Mouse (Mus musculus): ENCODE measurements around the gene Mobp. TPM values are rescaled to one million over a fixed set of nuclear protein-coding genes. Genes with fewer than 3 reads are reported as not detected.
A peak's percentile ranks its signal among the peaks of the same experiment; 100 is the strongest.
"Not testable (repeated sequence)": the region's sequence is repeated elsewhere in the genome, so short reads cannot be mapped to it uniquely, and the experiment has no call there.

Gene Mobp
- not detected in 2 replicates for polyA plus RNA-seq (2014; fragmentation: Nextera tagmentation; extraction: Ambion mirVana)

DNA sequence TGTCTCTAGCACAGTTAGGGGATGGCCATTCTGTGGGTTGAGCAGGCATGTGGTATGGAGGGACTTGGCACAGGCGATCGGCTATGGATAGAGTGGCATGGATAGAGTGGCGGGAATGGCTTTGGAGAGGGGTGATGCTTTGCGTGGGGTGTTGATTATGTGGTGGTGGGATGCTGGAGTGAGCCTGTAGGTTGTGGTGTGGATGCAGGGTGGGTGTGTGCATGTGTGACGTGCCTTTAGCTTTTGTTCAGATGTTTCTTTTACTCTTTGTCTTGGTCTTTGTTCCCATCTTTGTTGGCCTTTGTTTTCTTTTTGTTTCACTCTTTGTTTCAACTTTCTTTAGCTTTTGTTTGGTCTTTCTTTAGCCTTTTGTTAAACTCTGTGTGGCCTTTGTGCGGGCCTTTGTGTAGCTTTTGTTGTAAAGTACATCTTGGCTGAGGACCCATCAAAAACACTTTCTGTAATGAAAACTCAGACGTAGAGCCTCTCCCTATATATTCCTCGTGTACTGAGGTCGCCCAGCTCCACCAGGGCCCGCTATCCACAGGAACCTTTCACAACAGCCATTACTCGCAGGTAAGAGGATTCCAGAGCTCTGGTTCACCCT is at the start of gene Mobp:
TSS of gene Mobp (plus strand) at position 486 of the 607 bp plus-strand sequence.
- 85% methylated on average over 11 of the region's 11 CpGs for WGBS
- Histone ChIP-seq H3K9ac (ENCODE audit: low read length) (no peak within 1 kb of the TSS), H3K27ac (ENCODE audit: low read depth) (no peak within 1 kb of the TSS), H3K4me2 (ENCODE audit: low read length) (no peak within 1 kb of the TSS), H3K4me3 (ENCODE audit: low read depth, low read length) (no peak within 1 kb of the TSS), H3K27me3 (replicated peaks; ENCODE audit: control insufficient read depth, insufficient read depth, low read length) (no peaks in the 10 kb centered on the region), H3K4me1 (replicated peaks; ENCODE audit: control insufficient read depth, insufficient read depth, low read length) (no peaks in the 10 kb centered on the region), H3K36me3 (ENCODE audit: control insufficient read depth, insufficient read depth, low read length) (no peaks in the 10 kb centered on the region), H3K9me3 (ENCODE audit: control insufficient read depth, low read length) (no peaks in the 10 kb centered on the region)
- ATAC-seq (replicated peaks; ENCODE audit: low FRiP score, low TSS enrichment, low read depth) (no peak), DNase-seq (ENCODE audit: low spot score) (no peak)

DNA sequence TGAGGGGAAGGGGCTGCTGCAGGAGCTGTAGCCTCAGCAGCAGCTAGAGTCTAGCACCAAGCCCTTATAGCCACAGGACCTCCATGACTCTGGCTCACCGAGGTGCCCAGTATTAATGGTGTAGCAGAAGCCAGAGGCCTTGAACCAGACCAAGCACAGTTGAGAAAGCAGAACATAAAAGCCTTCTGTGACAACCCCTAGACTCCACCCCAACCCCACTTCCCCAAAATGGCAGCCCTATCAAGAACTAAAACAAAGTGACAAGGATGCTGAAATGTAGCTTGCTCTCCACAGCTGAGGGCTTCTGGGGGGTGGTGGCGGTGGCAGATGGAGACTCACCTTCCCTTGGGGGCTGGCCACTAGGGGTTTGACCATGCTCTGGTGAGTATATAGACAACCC is 48.3 kb upstream of the Mobp start:
- Histone ChIP-seq H3K9me3 (ENCODE audit: control insufficient read depth, low read length) (no peaks in the 10 kb centered on the region), H3K4me1 (replicated peaks; ENCODE audit: control insufficient read depth, insufficient read depth, low read length) (no peaks in the 10 kb centered on the region), H3K4me3 (ENCODE audit: low read depth, low read length) (no peak overlapping the region), H3K36me3 (ENCODE audit: control insufficient read depth, insufficient read depth, low read length) (no peaks in the 10 kb centered on the region), H3K27ac (ENCODE audit: low read depth) (no peak overlapping the region), H3K9ac (ENCODE audit: low read length) (no peak overlapping the region), H3K27me3 (replicated peaks; ENCODE audit: control insufficient read depth, insufficient read depth, low read length) (no peaks in the 10 kb centered on the region), H3K4me2 (ENCODE audit: low read length) (no peak overlapping the region)
- DNase-seq (ENCODE audit: low spot score) (no peak), ATAC-seq (replicated peaks; ENCODE audit: low FRiP score, low TSS enrichment, low read depth) (no peak)
- 88% methylated on average over 2 of the region's 2 CpGs for WGBS

DNA sequence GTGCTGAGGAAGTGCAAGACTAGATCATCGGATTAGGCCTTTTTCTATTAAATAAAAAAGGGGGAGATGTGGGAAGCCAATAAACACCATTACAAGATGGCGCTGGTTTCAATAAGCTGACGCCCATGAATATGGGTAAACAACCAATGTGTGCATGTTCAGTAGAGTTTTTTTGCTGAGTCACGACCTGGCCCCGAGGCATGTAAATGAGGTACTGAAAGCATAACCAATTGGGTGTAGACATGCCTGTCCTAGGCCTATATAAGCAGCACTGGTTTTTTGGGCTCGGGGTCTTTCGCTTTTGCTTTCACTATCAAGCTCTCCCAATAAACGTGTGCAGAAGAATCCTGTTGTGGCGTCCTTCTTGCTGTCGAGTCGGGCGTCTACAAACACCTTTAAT is 40.6 kb upstream of the Mobp start:
- not testable (repeated sequence) for H3K4me3 ChIP-seq (ENCODE audit: low read depth, low read length); ATAC-seq (replicated peaks; ENCODE audit: low FRiP score, low TSS enrichment, low read depth); H3K9me3 ChIP-seq (ENCODE audit: control insufficient read depth, low read length); H3K4me2 ChIP-seq (ENCODE audit: low read length); H3K27me3 ChIP-seq (replicated peaks; ENCODE audit: control insufficient read depth, insufficient read depth, low read length); H3K9ac ChIP-seq (ENCODE audit: low read length); H3K4me1 ChIP-seq (replicated peaks; ENCODE audit: control insufficient read depth, insufficient read depth, low read length); H3K27ac ChIP-seq (ENCODE audit: low read depth); H3K36me3 ChIP-seq (ENCODE audit: control insufficient read depth, insufficient read depth, low read length)
- peak; percentile 32 for DNase-seq (ENCODE audit: low spot score)
- WGBS, result 94% methylated on average over 12 of the region's 12 CpGs

DNA sequence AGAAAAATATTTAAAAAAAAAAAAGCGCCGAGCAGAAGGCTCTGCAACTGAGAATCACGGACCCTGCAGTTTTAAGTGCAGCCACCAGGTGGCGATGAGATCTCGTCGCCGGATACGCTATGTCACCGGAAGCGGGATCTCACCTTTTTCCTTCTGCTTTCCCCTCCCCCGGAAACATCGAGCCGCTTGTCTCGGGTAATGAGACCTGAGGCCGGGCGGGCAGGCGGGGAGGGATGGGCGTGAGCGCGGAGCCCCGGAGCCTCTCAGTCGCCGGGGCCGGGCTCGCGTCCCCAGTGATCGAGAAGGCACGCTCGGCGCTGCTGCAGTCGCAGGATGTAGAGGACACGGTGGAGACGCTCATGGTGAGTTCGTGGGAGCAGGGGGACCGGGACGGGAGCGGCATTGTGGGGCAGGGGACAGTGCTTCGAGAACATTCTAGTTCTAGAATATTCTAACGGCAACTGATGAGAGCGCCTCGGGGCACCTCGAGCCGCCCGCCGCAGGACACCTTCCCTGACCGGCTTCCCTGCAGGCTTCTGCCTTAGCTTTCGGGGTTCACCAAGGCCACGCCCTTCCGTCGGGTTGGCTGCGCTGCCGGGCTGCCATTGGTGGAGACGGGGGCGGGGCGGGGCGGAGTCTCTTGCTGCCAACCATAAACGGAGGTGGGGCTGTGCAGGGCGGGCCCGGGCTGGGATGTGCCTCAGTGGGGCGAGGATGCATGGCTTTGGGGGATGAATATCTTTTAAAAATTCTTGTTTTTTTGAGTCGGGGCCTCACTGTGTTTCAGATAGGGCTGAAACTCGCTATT is 39.1 kb upstream of the Mobp start, which contains the start of gene Slc25a38:
TSS of gene Slc25a38 (plus strand) at position 164 of the 808 bp plus-strand sequence.
- Histone ChIP-seq H3K36me3 (ENCODE audit: control insufficient read depth, insufficient read depth, low read length) (no peaks in the 10 kb centered on the region), H3K9ac (ENCODE audit: low read length) (peak within 1 kb of the TSS; percentile 62), H3K4me3 (ENCODE audit: low read depth, low read length) (peak within 1 kb of the TSS; percentile 58), H3K27ac (ENCODE audit: low read depth) (peak within 1 kb of the TSS; percentile 91), H3K27me3 (replicated peaks; ENCODE audit: control insufficient read depth, insufficient read depth, low read length) (no peaks in the 10 kb centered on the region), H3K9me3 (ENCODE audit: control insufficient read depth, low read length) (no peaks in the 10 kb centered on the region), H3K4me1 (replicated peaks; ENCODE audit: control insufficient read depth, insufficient read depth, low read length) (peaks cover 6% of the 10 kb centered on the region; the same call in 1 of the 2 replicates), H3K4me2 (ENCODE audit: low read length) (peak within 1 kb of the TSS; percentile 76)
- WGBS, result under 1% methylated on average over 62 of the region's 62 CpGs
- DNase-seq (ENCODE audit: low spot score) (peak; percentile 96), ATAC-seq (replicated peaks; ENCODE audit: low FRiP score, low TSS enrichment, low read depth) (peak; percentile 95)

DNA sequence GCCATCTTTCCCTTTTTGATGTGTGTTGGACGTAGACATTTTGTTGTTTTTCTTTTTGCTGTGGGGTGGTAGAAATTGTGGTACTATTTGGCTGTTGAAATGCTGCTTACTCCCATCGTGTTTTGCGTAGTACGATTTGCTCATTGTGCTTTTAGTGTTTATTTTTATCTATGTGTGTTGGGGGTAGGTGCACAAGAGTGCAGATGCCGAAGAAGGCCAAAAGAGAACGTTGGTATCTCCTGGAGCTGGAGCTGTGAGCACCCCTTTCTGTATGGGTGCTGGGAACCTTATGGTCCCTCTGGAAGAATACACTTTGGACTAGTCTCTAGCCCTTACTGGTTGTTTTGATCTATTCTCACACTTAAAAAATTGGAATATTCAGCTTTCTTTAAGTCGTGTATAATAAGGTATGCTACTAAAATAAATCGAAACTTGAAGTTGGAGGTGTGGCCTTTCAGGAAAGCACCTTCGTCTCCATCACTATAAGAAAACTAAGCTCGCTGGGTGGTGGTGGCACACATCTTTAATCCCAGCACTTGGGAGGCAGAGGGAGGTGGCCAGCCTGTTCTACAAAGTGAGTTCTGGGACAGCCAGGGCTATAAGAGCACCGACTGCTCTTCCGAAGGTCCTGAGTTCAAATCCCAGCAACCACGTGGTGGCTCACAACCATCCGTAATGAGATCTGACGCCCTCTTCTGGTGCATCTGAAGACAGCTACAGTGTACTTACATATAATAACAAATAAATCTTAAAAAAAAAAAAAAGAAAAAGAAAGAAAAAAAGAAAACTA is 38.2 kb upstream of the Mobp start:
- no peaks in the 10 kb centered on the region for H3K27me3 ChIP-seq (replicated peaks; ENCODE audit: control insufficient read depth, insufficient read depth, low read length)
- peak overlapping the region; percentile 91; the same call in 1 of the 2 replicates for H3K27ac ChIP-seq (ENCODE audit: low read depth)
- H3K9me3 ChIP-seq (ENCODE audit: control insufficient read depth, low read length), result no peaks in the 10 kb centered on the region
- peak overlapping the region; percentile 37; the same call in 1 of the 2 replicates for H3K9ac ChIP-seq (ENCODE audit: low read length)
- peaks cover 6% of the 10 kb centered on the region; the same call in 1 of the 2 replicates for H3K4me1 ChIP-seq (replicated peaks; ENCODE audit: control insufficient read depth, insufficient read depth, low read length)
- H3K4me2 ChIP-seq (ENCODE audit: low read length), result peak overlapping the region; percentile 76
- H3K36me3 ChIP-seq (ENCODE audit: control insufficient read depth, insufficient read depth, low read length), result no peaks in the 10 kb centered on the region
- ATAC-seq (replicated peaks; ENCODE audit: low FRiP score, low TSS enrichment, low read depth) (no peak), DNase-seq (ENCODE audit: low spot score) (peak; percentile 50)
- 75% methylated on average over 15 of the region's 15 CpGs for WGBS
- peak overlapping the region; percentile 58 for H3K4me3 ChIP-seq (ENCODE audit: low read depth, low read length)

DNA sequence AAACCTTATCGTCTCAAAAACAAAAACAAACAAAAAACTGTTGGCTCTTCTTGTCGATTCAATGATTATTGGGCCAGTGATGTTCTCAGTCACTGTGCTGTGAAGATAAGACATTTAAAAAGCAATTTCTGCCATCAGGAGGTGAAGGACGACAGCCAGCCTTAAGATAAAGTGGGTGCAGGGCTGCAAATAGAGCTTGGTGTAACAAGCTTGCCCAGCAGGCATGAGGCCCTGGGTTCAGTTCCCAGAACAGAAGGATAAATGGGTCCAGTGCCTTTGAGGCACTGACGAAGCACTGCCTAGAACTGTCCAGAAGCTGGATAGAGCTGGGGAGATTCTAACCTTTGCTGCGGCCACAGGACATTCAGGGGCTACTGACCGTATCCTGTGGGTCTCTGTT is 37.0 kb upstream of the Mobp start:
- H3K9me3 ChIP-seq (ENCODE audit: control insufficient read depth, low read length), result no peaks in the 10 kb centered on the region
- H3K4me3 ChIP-seq (ENCODE audit: low read depth, low read length), result no peak overlapping the region
- no peak for ATAC-seq (replicated peaks; ENCODE audit: low FRiP score, low TSS enrichment, low read depth)
- WGBS, result 91% methylated on average over 6 of the region's 6 CpGs
- H3K4me1 ChIP-seq (replicated peaks; ENCODE audit: control insufficient read depth, insufficient read depth, low read length), result peaks cover 6% of the 10 kb centered on the region; the same call in 1 of the 2 replicates
- no peak overlapping the region for H3K9ac ChIP-seq (ENCODE audit: low read length)
- no peaks in the 10 kb centered on the region for H3K27me3 ChIP-seq (replicated peaks; ENCODE audit: control insufficient read depth, insufficient read depth, low read length)
- H3K27ac ChIP-seq (ENCODE audit: low read depth), result no peak overlapping the region
- DNase-seq (ENCODE audit: low spot score), result no peak
- H3K4me2 ChIP-seq (ENCODE audit: low read length), result no peak overlapping the region
- H3K36me3 ChIP-seq (ENCODE audit: control insufficient read depth, insufficient read depth, low read length), result 0 out of 2 replicates have a peak, but pooled peaks cover 2% of the 10 kb centered on the region

DNA sequence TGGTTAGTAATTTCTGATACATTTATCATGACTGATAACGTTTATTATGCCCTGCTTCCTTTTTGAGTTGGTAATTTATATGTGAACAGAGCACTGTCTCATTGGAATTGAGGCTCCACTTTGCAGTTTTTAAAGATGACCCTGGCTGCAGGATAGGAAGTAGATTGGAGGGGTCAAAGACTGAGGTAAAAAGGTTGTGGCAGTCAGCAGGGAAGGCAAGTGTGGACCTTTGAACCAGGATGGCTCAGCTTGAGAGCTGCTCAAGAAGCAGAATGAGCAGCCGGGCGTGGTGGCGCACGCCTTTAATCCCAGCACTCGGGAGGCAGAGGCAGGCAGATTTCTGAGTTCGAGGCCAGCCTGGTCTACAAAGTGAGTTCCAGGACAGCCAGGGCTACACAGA is 36.1 kb upstream of the Mobp start:
- H3K27me3 ChIP-seq (replicated peaks; ENCODE audit: control insufficient read depth, insufficient read depth, low read length), result no peaks in the 10 kb centered on the region
- H3K4me1 ChIP-seq (replicated peaks; ENCODE audit: control insufficient read depth, insufficient read depth, low read length), result peaks cover 6% of the 10 kb centered on the region; the same call in 1 of the 2 replicates
- ATAC-seq (replicated peaks; ENCODE audit: low FRiP score, low TSS enrichment, low read depth), result no peak
- WGBS, result 93% methylated on average over 6 of the region's 7 CpGs
- H3K4me3 ChIP-seq (ENCODE audit: low read depth, low read length), result no peak overlapping the region
- no peaks in the 10 kb centered on the region for H3K9me3 ChIP-seq (ENCODE audit: control insufficient read depth, low read length)
- peaks cover 12% of the 10 kb centered on the region; the same call in 1 of the 2 replicates for H3K36me3 ChIP-seq (ENCODE audit: control insufficient read depth, insufficient read depth, low read length)
- no peak overlapping the region for H3K4me2 ChIP-seq (ENCODE audit: low read length)
- no peak overlapping the region for H3K27ac ChIP-seq (ENCODE audit: low read depth)
- H3K9ac ChIP-seq (ENCODE audit: low read length), result no peak overlapping the region
- no peak for DNase-seq (ENCODE audit: low spot score)

DNA sequence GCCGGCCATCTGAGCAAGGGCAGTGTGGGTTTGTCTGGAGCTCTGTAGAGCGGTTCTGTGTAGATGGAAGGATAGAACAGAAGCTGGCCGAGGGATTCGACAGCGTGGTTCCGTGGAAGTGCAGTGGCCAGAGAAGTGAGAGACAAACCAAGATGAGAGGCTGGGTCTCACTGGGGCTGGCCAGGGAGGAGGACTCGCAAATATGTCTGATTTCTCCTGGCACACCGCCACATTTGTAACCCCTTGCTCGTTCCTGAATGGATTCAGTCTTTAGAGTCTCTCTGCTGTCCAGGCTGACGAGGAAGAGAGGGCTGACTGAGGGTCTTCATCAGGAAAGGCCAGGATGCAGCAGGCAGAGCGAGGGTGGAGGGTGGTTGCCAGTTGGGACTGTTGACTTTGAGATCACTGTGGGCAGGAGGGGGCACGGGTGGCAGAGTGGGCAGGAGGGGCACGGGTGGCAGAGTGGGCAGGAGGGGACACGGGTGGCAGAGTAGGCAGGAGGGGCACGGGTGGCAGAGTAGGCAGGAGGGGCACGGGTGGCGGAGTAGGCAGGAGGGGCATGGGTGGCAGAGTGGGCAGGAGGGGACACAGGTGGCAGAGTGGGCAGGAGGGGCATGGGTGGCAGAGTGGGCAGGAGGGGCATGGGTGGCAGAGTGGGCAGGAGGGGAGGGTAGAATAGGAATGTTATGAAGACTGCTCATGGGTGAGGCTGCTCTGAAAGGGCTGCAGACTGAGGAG is 35.3 kb upstream of the Mobp start:
- Histone ChIP-seq H3K4me3 (ENCODE audit: low read depth, low read length) (no peak overlapping the region), H3K27ac (ENCODE audit: low read depth) (no peak overlapping the region), H3K27me3 (replicated peaks; ENCODE audit: control insufficient read depth, insufficient read depth, low read length) (no peaks in the 10 kb centered on the region), H3K9me3 (ENCODE audit: control insufficient read depth, low read length) (no peaks in the 10 kb centered on the region), H3K4me2 (ENCODE audit: low read length) (no peak overlapping the region), H3K36me3 (ENCODE audit: control insufficient read depth, insufficient read depth, low read length) (peaks cover 17% of the 10 kb centered on the region), H3K9ac (ENCODE audit: low read length) (no peak overlapping the region), H3K4me1 (replicated peaks; ENCODE audit: control insufficient read depth, insufficient read depth, low read length) (peaks cover 6% of the 10 kb centered on the region; the same call in 1 of the 2 replicates)
- 89% methylated on average over 17 of the region's 17 CpGs for WGBS
- no peak for DNase-seq (ENCODE audit: low spot score)
- no peak for ATAC-seq (replicated peaks; ENCODE audit: low FRiP score, low TSS enrichment, low read depth)

Data from intestine, embryonic 14.5 days (tissue).